Mouse (Mus musculus): ENCODE results near the gene Gm49711. TPM values are rescaled to one million over a fixed set of nuclear protein-coding genes. Genes with fewer than 3 reads are reported as not detected.

Gm49711 gene
- total RNA-seq, 2 experiments from 2014 or later, result not detected

Other genes starting within 250 kb of the Gm49711 start
- 10 to 100 TPM; 53.1 to 58.0 TPM for gene Mrps6, start within 50 bp of the Gm49711 start, total RNA-seq (2021)
- gene Slc5a3, start within 50 bp of the Gm49711 start, total RNA-seq (2021), result 10 to 100 TPM; 44.7 to 45.6 TPM
- gene Kcne2, start 234.1 kb downstream of the Gm49711 start, total RNA-seq (2021), result 1 to 10 TPM in 1 of 2 experiments, not detected in 1; 1.3 TPM
- gene Smim11, start 243.0 kb downstream of the Gm49711 start, total RNA-seq (2021), result 10 to 100 TPM; 17.1 to 23.6 TPM